Mouse (Mus musculus) limb, embryonic 14.5 days (tissue): ENCODE measurements around the gene Agtrap. TPM values are rescaled to one million over a fixed set of nuclear protein-coding genes. Genes with fewer than 3 reads are reported as not detected.

Source experiments
- ATAC-seq: fragments of 200-750 bp; cut with Nextera tagmentation; 2 replicates; pipeline ENCODE4 v1.8.0; 2017; ENCODE audit warnings: low read depth, moderate number of reproducible peaks, moderate TSS enrichment; ENCODE audit not compliant: low FRiP score
- DNase-seq: peaks from one replicate; pipeline ENCODE4 v3.0.0-alpha.2; 2015; ENCODE audit warnings: low spot score
- H3K27ac ChIP-seq: fragments of 300-500 bp; sonication (generic); replicated peaks from 2 replicates; pipeline ENCODE4 v1.5.1; 2014; ENCODE audit warnings: low read depth, mild to moderate bottlenecking, low read length, moderate library complexity, mixed read lengths
- H3K27me3 ChIP-seq: fragments of 300-500 bp; sonication (generic); 2 replicates; pipeline ENCODE4 v1.6.1; 2014; ENCODE audit warnings: low read length, mixed read lengths; ENCODE audit not compliant: control insufficient read depth, insufficient read depth
- H3K36me3 ChIP-seq: fragments of 300-500 bp; sonication (generic); 2 replicates; pipeline ENCODE4 v1.6.1; 2014; ENCODE audit warnings: mild to moderate bottlenecking, low read length, moderate library complexity, mixed read lengths; ENCODE audit not compliant: control insufficient read depth, insufficient read depth
- H3K4me1 ChIP-seq: fragments of 300-500 bp; sonication (generic); 2 replicates; pipeline ENCODE4 v1.6.1; 2014; ENCODE audit warnings: antibody characterized with exemption, low read length, mixed read lengths; ENCODE audit not compliant: control insufficient read depth, insufficient read depth
- H3K4me2 ChIP-seq: fragments of 300-500 bp; sonication (generic); replicated peaks from 2 replicates; pipeline ENCODE4 v1.6.1; 2014; ENCODE audit warnings: low read depth, mild to moderate bottlenecking, low read length, moderate library complexity; ENCODE audit not compliant: severe bottlenecking
- H3K4me3 ChIP-seq: fragments of 300-500 bp; sonication (generic); replicated peaks from 2 replicates; pipeline ENCODE4 v1.5.1; 2014; ENCODE audit warnings: low read length
- H3K9ac ChIP-seq: fragments of 300-500 bp; sonication (generic); 2 replicates; pipeline ENCODE4 v1.6.1; 2014; ENCODE audit warnings: mild to moderate bottlenecking, low read depth, low read length, moderate library complexity; ENCODE audit not compliant: severe bottlenecking
- H3K9me3 ChIP-seq: fragments of 300-500 bp; sonication (generic); 2 replicates; pipeline ENCODE4 v1.6.1; 2016; ENCODE audit warnings: low read length; ENCODE audit not compliant: control insufficient read depth
- POLR2A ChIP-seq: fragments of 200-500 bp; IDR thresholded peaks from 2 replicates; pipeline ENCODE4 v1.8.0; 2012; ENCODE audit warnings: inconsistent platforms, mild to moderate bottlenecking, moderate library complexity, borderline replicate concordance; ENCODE audit not compliant: insufficient read depth, insufficient read length; ENCODE audit errors: extremely low read depth
- WGBS: fragments of 180-500 bp; shearing (Covaris S2); extraction: QIAGEN DNeasy Blood & Tissue Kit; methylation state at CpG from one replicate; pipeline ENCODE4 v1.1.7; 2014; 5-methylcytosine and 5-hydroxymethylcytosine counted together
- polyA plus RNA-seq, 2 experiments: library from polyadenylated mRNA; depleted of rRNA in 1 of 2; stranded (reverse) in 1 of 2; unstranded in 1 of 2; fragments of >200 nt; fragmentation: Nextera tagmentation in 1 of 2; extraction: Ambion mirVana in 1 of 2; gene quantifications; 2 replicates each; pipeline versions ENCODE4 v1.2.1 to v1.2.3; 2012 to 2014

The Agtrap gene
- polyA plus RNA-seq, 2 experiments: 11.0 to 17.6 TPM

DNA sequence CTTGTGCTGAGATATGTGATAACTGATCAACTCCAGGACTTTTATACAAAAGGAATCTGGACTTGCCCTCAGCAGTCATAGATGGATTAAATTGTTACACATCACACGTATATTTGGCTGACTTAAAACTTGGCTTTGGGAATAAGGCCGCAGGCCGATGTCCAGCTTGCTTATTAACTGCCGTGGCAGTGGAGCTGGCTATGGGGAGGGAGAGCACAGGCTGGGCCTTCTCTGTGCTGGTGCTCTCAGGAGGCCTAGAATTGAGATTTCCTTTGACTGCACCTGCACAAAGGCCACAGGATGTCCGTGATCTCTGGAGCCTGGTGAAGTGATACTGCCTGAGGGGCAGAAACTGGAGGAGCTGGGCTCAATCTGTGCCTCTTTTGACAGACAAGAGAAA, 57.3 kb downstream of the Agtrap start:
- WGBS: 88% methylated on average over 5 of the region's 5 CpGs
- no peaks in the 10 kb centered on the region for H3K4me1 ChIP-seq
- H3K27ac ChIP-seq: no peak overlapping the region
- no peak overlapping the region for H3K4me3 ChIP-seq
- H3K4me2 ChIP-seq: no peak overlapping the region
- TF ChIP-seq POLR2A: no peak
- ATAC-seq (no peak), DNase-seq (no peak)
- H3K9ac ChIP-seq: no peak overlapping the region
- no peaks in the 10 kb centered on the region for H3K27me3 ChIP-seq
- no peaks in the 10 kb centered on the region for H3K9me3 ChIP-seq
- peaks cover 62% of the 10 kb centered on the region for H3K36me3 ChIP-seq

DNA sequence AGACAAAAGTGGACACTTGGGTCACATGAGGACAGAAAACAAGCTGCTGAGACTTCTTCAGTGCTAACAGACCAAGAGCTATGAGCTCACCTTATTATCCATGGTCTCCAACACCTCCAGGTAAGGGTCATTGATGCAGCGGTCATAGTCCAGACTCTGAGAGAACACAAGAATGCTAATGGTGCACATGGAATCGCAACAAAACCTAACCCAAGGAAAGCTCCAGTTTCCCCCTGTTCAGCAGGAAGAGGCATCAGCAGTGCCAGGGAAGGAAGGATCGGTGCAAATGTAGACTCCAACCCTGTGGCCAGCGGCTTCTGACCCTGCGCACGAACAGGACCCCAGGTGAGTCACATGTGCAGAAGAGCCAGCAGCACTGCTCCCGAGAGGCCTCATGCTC, 58.5 kb downstream of the Agtrap start:
- WGBS: 94% methylated on average over 7 of the region's 7 CpGs
- no peak overlapping the region for H3K9ac ChIP-seq
- H3K4me2 ChIP-seq: no peak overlapping the region
- H3K4me1 ChIP-seq: no peaks in the 10 kb centered on the region
- H3K27ac ChIP-seq: no peak overlapping the region
- H3K27me3 ChIP-seq: no peaks in the 10 kb centered on the region
- H3K9me3 ChIP-seq: no peaks in the 10 kb centered on the region
- peaks cover 62% of the 10 kb centered on the region for H3K36me3 ChIP-seq
- H3K4me3 ChIP-seq: no peak overlapping the region
- ATAC-seq (no peak), DNase-seq (no peak)
- no peak for TF ChIP-seq POLR2A

Other genes starting within 250 kb of the Agtrap start
- gene Zfp933, start 239.7 kb downstream of the Agtrap start, polyA plus RNA-seq (2012; rRNA removed): 5.7 and 7.2 TPM in 2 replicates
- gene Zfp933, start 239.7 kb downstream of the Agtrap start, polyA plus RNA-seq (2014; fragmentation: Nextera tagmentation; extraction: Ambion mirVana): 5.0 and 5.2 TPM in 2 replicates
- 94.4 and 98.1 TPM in 2 replicates for gene Miip, start 219.2 kb downstream of the Agtrap start, polyA plus RNA-seq (2012; rRNA removed)
- 22.4 and 29.1 TPM in 2 replicates for gene Miip, start 219.2 kb downstream of the Agtrap start, polyA plus RNA-seq (2014; fragmentation: Nextera tagmentation; extraction: Ambion mirVana)
- 5.8 and 8.4 TPM in 2 replicates for gene Fv1, start 219.1 kb downstream of the Agtrap start, polyA plus RNA-seq (2012; rRNA removed)
- 6.5 and 10.8 TPM in 2 replicates for gene Fv1, start 219.1 kb downstream of the Agtrap start, polyA plus RNA-seq (2014; fragmentation: Nextera tagmentation; extraction: Ambion mirVana)
- gene Mfn2, start 183.3 kb downstream of the Agtrap start, polyA plus RNA-seq (2012; rRNA removed): 29.6 and 33.4 TPM in 2 replicates
- 29.8 and 30.2 TPM in 2 replicates for gene Mfn2, start 183.3 kb downstream of the Agtrap start, polyA plus RNA-seq (2014; fragmentation: Nextera tagmentation; extraction: Ambion mirVana)
- gene Plod1, start 151.3 kb downstream of the Agtrap start, polyA plus RNA-seq (2012; rRNA removed): 104 and 129 TPM in 2 replicates
- 93.0 and 103 TPM in 2 replicates for gene Plod1, start 151.3 kb downstream of the Agtrap start, polyA plus RNA-seq (2014; fragmentation: Nextera tagmentation; extraction: Ambion mirVana)
- gene 2510039O18Rik, start 147.1 kb downstream of the Agtrap start, polyA plus RNA-seq (2012; rRNA removed): 63.2 and 88.2 TPM in 2 replicates
- gene 2510039O18Rik, start 147.1 kb downstream of the Agtrap start, polyA plus RNA-seq (2014; fragmentation: Nextera tagmentation; extraction: Ambion mirVana): 25.9 and 29.9 TPM in 2 replicates
- 0.11 TPM in 1 of 2 replicates, not detected in the other for gene Nppb, start 102.2 kb downstream of the Agtrap start, polyA plus RNA-seq (2012; rRNA removed)
- gene Nppb, start 102.2 kb downstream of the Agtrap start, polyA plus RNA-seq (2014; fragmentation: Nextera tagmentation; extraction: Ambion mirVana): 0.44 TPM in 1 of 2 replicates, not detected in the other
- gene Nppa, start 87.3 kb downstream of the Agtrap start, polyA plus RNA-seq (2012; rRNA removed): 0.33 TPM in 1 of 2 replicates, not detected in the other
- gene Nppa, start 87.3 kb downstream of the Agtrap start, polyA plus RNA-seq (2014; fragmentation: Nextera tagmentation; extraction: Ambion mirVana): 0.87 and 1.0 TPM in 2 replicates
- 22.5 and 28.1 TPM in 2 replicates for gene Clcn6, start 49.2 kb downstream of the Agtrap start, polyA plus RNA-seq (2012; rRNA removed)
- 5.2 and 6.9 TPM in 2 replicates for gene Clcn6, start 49.2 kb downstream of the Agtrap start, polyA plus RNA-seq (2014; fragmentation: Nextera tagmentation; extraction: Ambion mirVana)
- 37.4 and 44.8 TPM in 2 replicates for gene Mthfr, start 49.0 kb downstream of the Agtrap start, polyA plus RNA-seq (2012; rRNA removed)
- 18.9 and 21.0 TPM in 2 replicates for gene Mthfr, start 49.0 kb downstream of the Agtrap start, polyA plus RNA-seq (2014; fragmentation: Nextera tagmentation; extraction: Ambion mirVana)
- gene Mad2l2, start 42.4 kb upstream of the Agtrap start, polyA plus RNA-seq (2012; rRNA removed): 55.9 and 56.9 TPM in 2 replicates
- gene Mad2l2, start 42.4 kb upstream of the Agtrap start, polyA plus RNA-seq (2014; fragmentation: Nextera tagmentation; extraction: Ambion mirVana): 66.0 and 77.8 TPM in 2 replicates
- 1.5 and 1.7 TPM in 2 replicates for gene Draxin, start 42.7 kb upstream of the Agtrap start, polyA plus RNA-seq (2012; rRNA removed)
- gene Draxin, start 42.7 kb upstream of the Agtrap start, polyA plus RNA-seq (2014; fragmentation: Nextera tagmentation; extraction: Ambion mirVana): 0.45 and 0.50 TPM in 2 replicates
- 12.4 and 13.9 TPM in 2 replicates for gene Fbxo6, start 64.1 kb upstream of the Agtrap start, polyA plus RNA-seq (2012; rRNA removed)
- gene Fbxo6, start 64.1 kb upstream of the Agtrap start, polyA plus RNA-seq (2014; fragmentation: Nextera tagmentation; extraction: Ambion mirVana): 15.5 and 16.4 TPM in 2 replicates
- gene Fbxo44, start 72.5 kb upstream of the Agtrap start, polyA plus RNA-seq (2012; rRNA removed): 21.1 and 24.7 TPM in 2 replicates
- 8.1 and 10.8 TPM in 2 replicates for gene Fbxo44, start 72.5 kb upstream of the Agtrap start, polyA plus RNA-seq (2014; fragmentation: Nextera tagmentation; extraction: Ambion mirVana)
- gene Fbxo2, start 72.6 kb upstream of the Agtrap start, polyA plus RNA-seq (2012; rRNA removed): 4.2 and 4.4 TPM in 2 replicates
- 4.3 and 6.7 TPM in 2 replicates for gene Fbxo2, start 72.6 kb upstream of the Agtrap start, polyA plus RNA-seq (2014; fragmentation: Nextera tagmentation; extraction: Ambion mirVana)
- gene Disp3, start 199.9 kb upstream of the Agtrap start, polyA plus RNA-seq (2012; rRNA removed): 0.47 and 1.4 TPM in 2 replicates
- gene Disp3, start 199.9 kb upstream of the Agtrap start, polyA plus RNA-seq (2014; fragmentation: Nextera tagmentation; extraction: Ambion mirVana): 0.34 and 0.35 TPM in 2 replicates